Mouse (Mus musculus): Measurements from ENCODE around the gene Olfr733.

Gene Olfr733

GRCm38 (mm10) chr14:50301422-50301821, at the start of gene Olfr733:
TSS of gene Olfr733 (minus strand) at chr14:50301522.
- DNase-seq (ENCODE audit: low read depth, low spot score) = no peak

GRCm38 (mm10) chr14:50348796-50349195, 47.5 kb upstream of the Olfr733 start, which contains the start of gene Olfr735:
TSS of gene Olfr735 (minus strand) at chr14:50348872.
- DNase-seq (ENCODE audit: low read depth, low spot score) = no peak

- DNase-seq (ENCODE audit: low read depth, low spot score) = no peak
Observed at GRCm38 (mm10) chr14:50326661-50327060, 25.3 kb upstream of the Olfr733 start, which contains the start of gene Olfr734. TSS of gene Olfr734 (minus strand) at chr14:50326761.

GRCm38 (mm10) chr14:50284106-50284505, 17.2 kb downstream of the Olfr733 start, which contains the start of gene Olfr732:
TSS of gene Olfr732 (minus strand) at chr14:50284206.
- no peak for DNase-seq (ENCODE audit: low read depth, low spot score)
